Mouse (Mus musculus): ENCODE measurements around the gene Nr2f2. TPM values are rescaled to one million over a fixed set of nuclear protein-coding genes. Genes with fewer than 3 reads are reported as not detected.

Gene Nr2f2
- polyA plus RNA-seq, 1 experiment from 2014 or later = 95.9 TPM

- no peaks in the 10 kb centered on the region for H3K36me3 ChIP-seq (ENCODE audit: control insufficient read depth, insufficient read depth, low read length)
- ATAC-seq (ENCODE audit: insufficient read depth, low FRiP score, low TSS enrichment) (no peak), DNase-seq (ENCODE audit: low spot score) (no peak)
- H3K4me3 ChIP-seq (ENCODE audit: low read depth, low read length) = no peak overlapping the region
- no peaks in the 10 kb centered on the region for H3K4me1 ChIP-seq (ENCODE audit: control insufficient read depth, insufficient read depth, low read length)
- H3K9ac ChIP-seq (ENCODE audit: low read length) = no peak overlapping the region
- WGBS = 82% methylated on average over 2 of the region's 2 CpGs
- no peaks in the 10 kb centered on the region for H3K9me3 ChIP-seq (ENCODE audit: control insufficient read depth, low read length)
- no peaks in the 10 kb centered on the region for H3K27me3 ChIP-seq (ENCODE audit: control insufficient read depth, insufficient read depth, low read length)
- H3K27ac ChIP-seq (ENCODE audit: low read depth, low read length) = no peak overlapping the region
- H3K4me2 ChIP-seq (ENCODE audit: low read depth) = no peak overlapping the region
Observed at GRCm38 (mm10) chr7:70405466-70405865, 38.9 kb upstream of the Nr2f2 start.

- no peaks in the 10 kb centered on the region for H3K9me3 ChIP-seq (ENCODE audit: control insufficient read depth, low read length)
- H3K27ac ChIP-seq (ENCODE audit: low read depth, low read length) = no peak overlapping the region
- no peaks in the 10 kb centered on the region for H3K36me3 ChIP-seq (ENCODE audit: control insufficient read depth, insufficient read depth, low read length)
- 95% methylated on average over 4 of the region's 4 CpGs for WGBS
- H3K27me3 ChIP-seq (ENCODE audit: control insufficient read depth, insufficient read depth, low read length) = no peaks in the 10 kb centered on the region
- no peak for DNase-seq (ENCODE audit: low spot score)
- H3K4me1 ChIP-seq (ENCODE audit: control insufficient read depth, insufficient read depth, low read length) = no peaks in the 10 kb centered on the region
- no peak overlapping the region for H3K9ac ChIP-seq (ENCODE audit: low read length)
- no peak for ATAC-seq (ENCODE audit: insufficient read depth, low FRiP score, low TSS enrichment)
- no peak overlapping the region for H3K4me3 ChIP-seq (ENCODE audit: low read depth, low read length)
- H3K4me2 ChIP-seq (ENCODE audit: low read depth) = no peak overlapping the region
Observed at GRCm38 (mm10) chr7:70382828-70383227, 16.3 kb upstream of the Nr2f2 start.

- Histone ChIP-seq H3K4me3 (ENCODE audit: low read depth, low read length) (no peak overlapping the region), H3K4me2 (ENCODE audit: low read depth) (no peak overlapping the region), H3K27ac (ENCODE audit: low read depth, low read length) (no peak overlapping the region), H3K4me1 (ENCODE audit: control insufficient read depth, insufficient read depth, low read length) (no peaks in the 10 kb centered on the region), H3K9ac (ENCODE audit: low read length) (no peak overlapping the region), H3K27me3 (ENCODE audit: control insufficient read depth, insufficient read depth, low read length) (no peaks in the 10 kb centered on the region), H3K36me3 (ENCODE audit: control insufficient read depth, insufficient read depth, low read length) (no peaks in the 10 kb centered on the region), H3K9me3 (ENCODE audit: control insufficient read depth, low read length) (no peaks in the 10 kb centered on the region)
- DNase-seq (ENCODE audit: low spot score) (peak; percentile 20), ATAC-seq (ENCODE audit: insufficient read depth, low FRiP score, low TSS enrichment) (no peak)
- 78% methylated on average over 14 of the region's 14 CpGs for WGBS
Observed at GRCm38 (mm10) chr7:70381409-70382244, 15.1 kb upstream of the Nr2f2 start.

GRCm38 (mm10) chr7:70380943-70381342, 14.4 kb upstream of the Nr2f2 start:
- H3K36me3 ChIP-seq (ENCODE audit: control insufficient read depth, insufficient read depth, low read length) = no peaks in the 10 kb centered on the region
- H3K4me1 ChIP-seq (ENCODE audit: control insufficient read depth, insufficient read depth, low read length) = no peaks in the 10 kb centered on the region
- no peak overlapping the region for H3K4me2 ChIP-seq (ENCODE audit: low read depth)
- no peak overlapping the region for H3K4me3 ChIP-seq (ENCODE audit: low read depth, low read length)
- no peaks in the 10 kb centered on the region for H3K9me3 ChIP-seq (ENCODE audit: control insufficient read depth, low read length)
- no peak overlapping the region for H3K27ac ChIP-seq (ENCODE audit: low read depth, low read length)
- 82% methylated on average over 3 of the region's 3 CpGs for whole genome bisulfite sequencing
- DNase-seq (ENCODE audit: low spot score) (no peak), ATAC-seq (ENCODE audit: insufficient read depth, low FRiP score, low TSS enrichment) (no peak)
- H3K27me3 ChIP-seq (ENCODE audit: control insufficient read depth, insufficient read depth, low read length) = no peaks in the 10 kb centered on the region
- H3K9ac ChIP-seq (ENCODE audit: low read length) = no peak overlapping the region

GRCm38 (mm10) chr7:70380246-70380645, 13.7 kb upstream of the Nr2f2 start:
- H3K27ac ChIP-seq (ENCODE audit: low read depth, low read length) = no peak overlapping the region
- DNase-seq (ENCODE audit: low spot score) (no peak), ATAC-seq (ENCODE audit: insufficient read depth, low FRiP score, low TSS enrichment) (no peak)
- no peak overlapping the region for H3K9ac ChIP-seq (ENCODE audit: low read length)
- H3K4me2 ChIP-seq (ENCODE audit: low read depth) = no peak overlapping the region
- no peaks in the 10 kb centered on the region for H3K9me3 ChIP-seq (ENCODE audit: control insufficient read depth, low read length)
- H3K27me3 ChIP-seq (ENCODE audit: control insufficient read depth, insufficient read depth, low read length) = no peaks in the 10 kb centered on the region
- no peaks in the 10 kb centered on the region for H3K36me3 ChIP-seq (ENCODE audit: control insufficient read depth, insufficient read depth, low read length)
- H3K4me3 ChIP-seq (ENCODE audit: low read depth, low read length) = no peak overlapping the region
- 97% methylated on average over 3 of the region's 3 CpGs for WGBS
- H3K4me1 ChIP-seq (ENCODE audit: control insufficient read depth, insufficient read depth, low read length) = no peaks in the 10 kb centered on the region

GRCm38 (mm10) chr7:70370552-70371262, 4.2 kb upstream of the Nr2f2 start:
- Histone ChIP-seq H3K4me3 (ENCODE audit: low read depth, low read length) (peak overlapping the region; percentile 31), H3K4me2 (ENCODE audit: low read depth) (peak overlapping the region; percentile 73), H3K36me3 (ENCODE audit: control insufficient read depth, insufficient read depth, low read length) (no peaks in the 10 kb centered on the region), H3K27me3 (ENCODE audit: control insufficient read depth, insufficient read depth, low read length) (peaks cover 18% of the 10 kb centered on the region), H3K9me3 (ENCODE audit: control insufficient read depth, low read length) (no peaks in the 10 kb centered on the region), H3K27ac (ENCODE audit: low read depth, low read length) (no peak overlapping the region), H3K9ac (ENCODE audit: low read length) (no peak overlapping the region), H3K4me1 (ENCODE audit: control insufficient read depth, insufficient read depth, low read length) (peaks cover 15% of the 10 kb centered on the region)
- 3% methylated on average over 18 of the region's 18 CpGs for whole genome bisulfite sequencing
- DNase-seq (ENCODE audit: low spot score) (no peak), ATAC-seq (ENCODE audit: insufficient read depth, low FRiP score, low TSS enrichment) (no peak)

GRCm38 (mm10) chr7:70369731-70370551, 3.4 kb upstream of the Nr2f2 start:
- no peaks in the 10 kb centered on the region for H3K9me3 ChIP-seq (ENCODE audit: control insufficient read depth, low read length)
- no peaks in the 10 kb centered on the region for H3K36me3 ChIP-seq (ENCODE audit: control insufficient read depth, insufficient read depth, low read length)
- peak overlapping the region; percentile 73 for H3K4me2 ChIP-seq (ENCODE audit: low read depth)
- peaks cover 15% of the 10 kb centered on the region for H3K4me1 ChIP-seq (ENCODE audit: control insufficient read depth, insufficient read depth, low read length)
- H3K4me3 ChIP-seq (ENCODE audit: low read depth, low read length) = peak overlapping the region; percentile 31
- ATAC-seq (ENCODE audit: insufficient read depth, low FRiP score, low TSS enrichment) (no peak), DNase-seq (ENCODE audit: low spot score) (peak; percentile 65)
- peak overlapping the region; percentile 52; the same call in 1 of the 2 replicates for H3K9ac ChIP-seq (ENCODE audit: low read length)
- H3K27me3 ChIP-seq (ENCODE audit: control insufficient read depth, insufficient read depth, low read length) = peaks cover 18% of the 10 kb centered on the region
- H3K27ac ChIP-seq (ENCODE audit: low read depth, low read length) = peak overlapping the region; percentile 45
- under 1% methylated on average over 47 of the region's 47 CpGs for WGBS

- no peak for DNase-seq (ENCODE audit: low spot score)
- H3K4me1 ChIP-seq (ENCODE audit: control insufficient read depth, insufficient read depth, low read length) = peaks cover 15% of the 10 kb centered on the region
- WGBS = under 1% methylated on average over 34 of the region's 37 CpGs
- peak overlapping the region; percentile 45; the same call in 1 of the 2 replicates for H3K27ac ChIP-seq (ENCODE audit: low read depth, low read length)
- ATAC-seq (ENCODE audit: insufficient read depth, low FRiP score, low TSS enrichment) = peak; percentile 31; the same call in 1 of the 2 replicates
- peak overlapping the region; percentile 73 for H3K4me2 ChIP-seq (ENCODE audit: low read depth)
- H3K9me3 ChIP-seq (ENCODE audit: control insufficient read depth, low read length) = no peaks in the 10 kb centered on the region
- peak overlapping the region; percentile 52; the same call in 1 of the 2 replicates for H3K9ac ChIP-seq (ENCODE audit: low read length)
- H3K4me3 ChIP-seq (ENCODE audit: low read depth, low read length) = peak overlapping the region; percentile 31
- H3K36me3 ChIP-seq (ENCODE audit: control insufficient read depth, insufficient read depth, low read length) = no peaks in the 10 kb centered on the region
- H3K27me3 ChIP-seq (ENCODE audit: control insufficient read depth, insufficient read depth, low read length) = peaks cover 18% of the 10 kb centered on the region
Observed at GRCm38 (mm10) chr7:70369061-70369730, 2.7 kb upstream of the Nr2f2 start.

All from neural tube, embryonic 11.5 days (tissue).